Mouse (Mus musculus) kidney, embryonic 15.5 days (tissue): ENCODE results near the gene Sbk3. TPM values are rescaled to one million over a fixed set of nuclear protein-coding genes. Genes with fewer than 3 reads are reported as not detected.

ENCODE experiments used
- ATAC-seq: fragments of 200-750 bp; cut with Nextera tagmentation; replicated peaks from 2 replicates; pipeline ENCODE4 v1.8.0; 2017; ENCODE audit warnings: moderate TSS enrichment; ENCODE audit not compliant: low FRiP score
- H3K27ac ChIP-seq: fragments of 300-500 bp; sonication (generic); 2 replicates; pipeline ENCODE4 v1.5.1; 2015; ENCODE audit warnings: mild to moderate bottlenecking, inconsistent platforms
- H3K27me3 ChIP-seq: fragments of 300-500 bp; sonication (generic); 2 replicates; pipeline ENCODE4 v1.6.1; 2015; ENCODE audit warnings: inconsistent platforms
- H3K36me3 ChIP-seq: fragments of 300-500 bp; sonication (generic); 2 replicates; pipeline ENCODE4 v1.6.1; 2015; ENCODE audit warnings: inconsistent platforms
- H3K4me1 ChIP-seq: fragments of 300-500 bp; sonication (generic); 2 replicates; pipeline ENCODE4 v1.6.1; 2015; ENCODE audit warnings: inconsistent platforms
- H3K4me2 ChIP-seq: fragments of 300-500 bp; sonication (generic); 2 replicates; pipeline ENCODE4 v1.6.1; 2015; ENCODE audit warnings: moderate library complexity, mild to moderate bottlenecking, inconsistent platforms
- H3K4me3 ChIP-seq: fragments of 300-500 bp; sonication (generic); replicated peaks from 2 replicates; pipeline ENCODE4 v1.5.1; 2015; ENCODE audit warnings: mild to moderate bottlenecking, inconsistent platforms
- H3K9ac ChIP-seq: fragments of 300-500 bp; sonication (generic); 2 replicates; pipeline ENCODE4 v1.6.1; 2015; ENCODE audit warnings: mild to moderate bottlenecking, inconsistent platforms
- H3K9me3 ChIP-seq: fragments of 300-500 bp; sonication (generic); replicated peaks from 2 replicates; pipeline ENCODE4 v1.6.1; 2016; ENCODE audit warnings: inconsistent platforms
- WGBS: fragments of 180-500 bp; shearing (Covaris S2); methylation state at CpG from one replicate; pipeline ENCODE4 v1.1.7; 2015; ENCODE audit warnings: mixed read lengths; 5-methylcytosine and 5-hydroxymethylcytosine counted together
- polyA plus RNA-seq: library from polyadenylated mRNA; unstranded; fragments of >200 nt; fragmentation: Nextera tagmentation; extraction: Ambion mirVana; gene quantifications from 2 replicates; pipeline ENCODE4 v1.2.1, GENCODE M21; 2015

The Sbk3 gene
- polyA plus RNA-seq, 1 experiment from 2014 or later = not detected

- H3K4me2 ChIP-seq = peak within 1 kb of the TSS; percentile 84
- 0 out of 2 replicates have a peak within 1 kb of the TSS, but pooled peaks have one; percentile 1 for H3K4me3 ChIP-seq
- no peaks in the 10 kb centered on the region for H3K27me3 ChIP-seq
- peaks cover 6% of the 10 kb centered on the region for H3K36me3 ChIP-seq
- peak within 1 kb of the TSS; percentile 92 for H3K27ac ChIP-seq
- ATAC-seq = peak; percentile 43
- H3K9ac ChIP-seq = peak within 1 kb of the TSS; percentile 19; the same call in 1 of the 2 replicates
- 8% methylated on average over 6 of the region's 6 CpGs for WGBS
- H3K9me3 ChIP-seq = no peaks in the 10 kb centered on the region
- peaks cover 72% of the 10 kb centered on the region for H3K4me1 ChIP-seq
These were observed 45.3 kb downstream of the Sbk3 start, which contains the start of gene Ssc5d for GRCm38 (mm10) chr7:4925441-4926381. Ssc5d (plus strand) TSS chr7:4925785.

- H3K36me3 ChIP-seq = peaks cover 14% of the 10 kb centered on the region
- H3K9me3 ChIP-seq = no peaks in the 10 kb centered on the region
- H3K4me3 ChIP-seq = 0 out of 2 replicates have a peak overlapping the region, but pooled peaks have one; percentile 1
- no peak overlapping the region for H3K9ac ChIP-seq
- H3K4me1 ChIP-seq = peaks cover 75% of the 10 kb centered on the region
- H3K4me2 ChIP-seq = peak overlapping the region; percentile 84
- 4% methylated on average over 3 of the region's 4 CpGs for WGBS
- peak overlapping the region; percentile 92 for H3K27ac ChIP-seq
- no peaks in the 10 kb centered on the region for H3K27me3 ChIP-seq
- ATAC-seq = peak; percentile 41
These were observed 46.1 kb downstream of the Sbk3 start for GRCm38 (mm10) chr7:4924891-4925301.

DNA sequence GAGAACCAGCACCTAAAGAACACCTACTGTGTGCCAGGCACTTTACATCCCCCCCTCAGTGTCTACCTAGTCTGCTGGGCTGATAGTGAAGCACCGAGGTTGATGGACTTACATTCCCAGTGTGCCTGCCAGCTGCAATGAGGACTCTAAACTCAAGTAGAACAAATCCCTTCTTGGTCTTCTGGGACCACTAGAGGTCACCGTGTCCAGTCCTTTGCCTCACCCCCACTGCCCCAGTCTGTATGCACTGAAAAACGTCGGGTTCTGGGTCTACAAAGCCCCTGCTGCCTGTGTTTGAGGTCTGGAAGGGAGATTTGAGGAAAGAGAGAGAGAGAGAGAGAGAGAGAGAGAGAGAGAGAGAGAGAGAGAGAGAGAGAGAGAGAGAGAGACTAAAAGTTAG lies 46.5 kb downstream of the Sbk3 start:
- Histone ChIP-seq H3K4me1 (peaks cover 75% of the 10 kb centered on the region), H3K27ac (peak overlapping the region; percentile 92), H3K4me2 (peak overlapping the region; percentile 84), H3K9me3 (no peaks in the 10 kb centered on the region), H3K9ac (no peak overlapping the region), H3K27me3 (no peaks in the 10 kb centered on the region), H3K36me3 (peaks cover 18% of the 10 kb centered on the region), H3K4me3 (peak overlapping the region; percentile 38)
- 4% methylated on average over 4 of the region's 4 CpGs for WGBS
- no peak for ATAC-seq

GRCm38 (mm10) chr7:4923586-4924364 lies 47.2 kb downstream of the Sbk3 start:
- H3K27ac ChIP-seq = peak overlapping the region; percentile 92
- ATAC-seq = peak; percentile 7
- no peaks in the 10 kb centered on the region for H3K9me3 ChIP-seq
- no peaks in the 10 kb centered on the region for H3K27me3 ChIP-seq
- H3K9ac ChIP-seq = peak overlapping the region; percentile 49
- peaks cover 25% of the 10 kb centered on the region for H3K36me3 ChIP-seq
- H3K4me1 ChIP-seq = peaks cover 75% of the 10 kb centered on the region
- H3K4me2 ChIP-seq = peak overlapping the region; percentile 84
- WGBS = 5% methylated on average over 37 of the region's 37 CpGs
- peak overlapping the region; percentile 38 for H3K4me3 ChIP-seq

DNA sequence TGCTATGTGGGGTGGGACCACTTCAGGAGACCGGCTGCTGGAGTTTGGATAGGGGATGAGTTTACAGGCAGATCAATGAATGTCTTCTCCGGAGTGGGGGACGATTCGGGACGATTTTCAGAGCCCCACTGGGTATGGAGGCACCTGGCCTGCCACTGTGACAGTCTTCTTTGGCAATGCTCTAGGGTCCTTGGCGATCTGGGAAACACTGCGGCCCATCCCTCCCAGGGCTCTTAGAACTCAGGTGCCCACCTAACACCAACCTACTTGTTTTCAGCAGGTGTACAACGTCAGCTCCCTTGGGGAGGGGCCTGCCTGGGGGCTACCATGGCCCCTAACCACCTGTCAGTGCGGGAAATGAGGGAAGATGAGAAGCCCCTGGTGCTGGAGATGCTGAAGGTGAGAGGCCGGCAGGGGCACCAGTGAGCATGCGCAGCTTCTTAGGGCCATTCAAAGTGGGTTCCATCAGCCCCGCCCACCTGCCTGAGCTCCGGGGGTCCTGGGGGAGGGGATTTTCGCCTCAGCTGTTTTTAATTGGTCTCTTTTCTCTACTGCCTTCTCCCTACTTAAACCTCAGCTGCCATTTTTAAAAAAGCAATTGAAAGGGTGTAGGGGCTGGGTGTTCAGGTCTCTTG lies 47.9 kb downstream of the Sbk3 start:
- peaks cover 72% of the 10 kb centered on the region for H3K4me1 ChIP-seq
- peak overlapping the region; percentile 84 for H3K4me2 ChIP-seq
- H3K27me3 ChIP-seq = no peaks in the 10 kb centered on the region
- 1% methylated on average over 14 of the region's 14 CpGs for WGBS
- ATAC-seq = peak; percentile 12
- peak overlapping the region; percentile 92 for H3K27ac ChIP-seq
- H3K9ac ChIP-seq = peak overlapping the region; percentile 49
- H3K4me3 ChIP-seq = peak overlapping the region; percentile 38
- H3K9me3 ChIP-seq = no peaks in the 10 kb centered on the region
- peaks cover 33% of the 10 kb centered on the region for H3K36me3 ChIP-seq

DNA sequence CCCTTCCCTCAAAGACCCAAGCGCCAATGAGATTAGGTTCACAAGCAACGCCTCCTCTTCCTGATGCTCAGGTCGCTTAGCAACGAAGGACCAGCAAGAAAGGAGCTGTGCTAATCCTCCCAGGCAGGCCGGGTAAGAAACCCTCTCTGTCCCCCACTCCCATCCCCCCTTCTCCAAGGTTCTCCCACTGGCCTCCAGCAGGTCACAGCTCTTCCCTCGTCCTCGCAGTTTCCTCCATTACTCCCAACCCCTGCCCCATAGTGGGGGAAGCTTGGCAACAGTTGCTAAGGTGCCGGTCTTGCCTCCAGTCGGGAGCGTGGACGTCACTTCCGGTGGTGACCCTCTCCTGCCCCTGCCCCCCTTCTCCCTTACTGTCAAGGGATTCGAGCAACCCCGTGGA lies 48.5 kb downstream of the Sbk3 start:
- Histone ChIP-seq H3K9ac (peak overlapping the region; percentile 31), H3K4me2 (peak overlapping the region; percentile 84), H3K27me3 (no peaks in the 10 kb centered on the region), H3K36me3 (peaks cover 38% of the 10 kb centered on the region), H3K9me3 (no peaks in the 10 kb centered on the region), H3K4me1 (peaks cover 70% of the 10 kb centered on the region), H3K27ac (peak overlapping the region; percentile 92), H3K4me3 (peak overlapping the region; percentile 38)
- WGBS = 1% methylated on average over 14 of the region's 14 CpGs
- ATAC-seq = peak; percentile 30

DNA sequence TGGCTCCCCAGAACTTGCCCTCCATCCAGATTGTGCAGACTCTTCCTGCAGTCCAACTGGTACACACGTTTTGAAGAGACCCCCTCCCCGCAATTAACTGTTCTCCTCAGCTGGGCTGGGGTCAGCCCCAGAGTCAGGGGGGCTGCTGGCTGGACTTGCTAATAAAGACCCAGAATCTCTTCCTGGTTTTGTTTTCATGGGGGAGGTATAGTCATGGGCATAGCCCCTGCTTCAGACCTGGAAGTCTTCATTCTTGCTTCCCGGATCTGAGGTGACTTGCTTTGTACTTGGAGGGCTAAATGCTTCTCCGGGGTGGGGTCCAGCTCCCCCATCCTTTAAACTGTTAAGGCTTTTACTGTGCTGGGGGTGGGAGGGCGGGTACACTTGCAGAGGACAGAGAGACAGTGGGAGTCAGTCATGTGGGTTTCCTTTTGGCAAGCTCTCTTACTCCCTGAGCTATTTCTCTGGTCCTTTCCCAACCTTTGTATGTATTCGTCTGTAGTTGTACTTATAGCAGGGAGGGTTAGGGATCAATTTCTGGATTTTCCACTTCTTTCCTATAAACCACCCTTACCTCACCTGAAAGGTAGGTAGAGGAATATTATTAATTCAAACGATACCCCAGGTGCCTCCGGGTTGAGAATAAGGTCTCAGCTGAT lies 49.0 kb downstream of the Sbk3 start, which contains the start of gene Nat14:
Nat14 (plus strand) TSS at position 205 of the 659 bp plus-strand sequence.
- no peaks in the 10 kb centered on the region for H3K27me3 ChIP-seq
- peaks cover 41% of the 10 kb centered on the region for H3K36me3 ChIP-seq
- WGBS = 27% methylated on average over 8 of the region's 8 CpGs
- H3K9ac ChIP-seq = peak within 1 kb of the TSS; percentile 31
- H3K4me2 ChIP-seq = peak within 1 kb of the TSS; percentile 84
- ATAC-seq = no peak
- peak within 1 kb of the TSS; percentile 92 for H3K27ac ChIP-seq
- no peaks in the 10 kb centered on the region for H3K9me3 ChIP-seq
- H3K4me3 ChIP-seq = peak within 1 kb of the TSS; percentile 38
- peaks cover 64% of the 10 kb centered on the region for H3K4me1 ChIP-seq

DNA sequence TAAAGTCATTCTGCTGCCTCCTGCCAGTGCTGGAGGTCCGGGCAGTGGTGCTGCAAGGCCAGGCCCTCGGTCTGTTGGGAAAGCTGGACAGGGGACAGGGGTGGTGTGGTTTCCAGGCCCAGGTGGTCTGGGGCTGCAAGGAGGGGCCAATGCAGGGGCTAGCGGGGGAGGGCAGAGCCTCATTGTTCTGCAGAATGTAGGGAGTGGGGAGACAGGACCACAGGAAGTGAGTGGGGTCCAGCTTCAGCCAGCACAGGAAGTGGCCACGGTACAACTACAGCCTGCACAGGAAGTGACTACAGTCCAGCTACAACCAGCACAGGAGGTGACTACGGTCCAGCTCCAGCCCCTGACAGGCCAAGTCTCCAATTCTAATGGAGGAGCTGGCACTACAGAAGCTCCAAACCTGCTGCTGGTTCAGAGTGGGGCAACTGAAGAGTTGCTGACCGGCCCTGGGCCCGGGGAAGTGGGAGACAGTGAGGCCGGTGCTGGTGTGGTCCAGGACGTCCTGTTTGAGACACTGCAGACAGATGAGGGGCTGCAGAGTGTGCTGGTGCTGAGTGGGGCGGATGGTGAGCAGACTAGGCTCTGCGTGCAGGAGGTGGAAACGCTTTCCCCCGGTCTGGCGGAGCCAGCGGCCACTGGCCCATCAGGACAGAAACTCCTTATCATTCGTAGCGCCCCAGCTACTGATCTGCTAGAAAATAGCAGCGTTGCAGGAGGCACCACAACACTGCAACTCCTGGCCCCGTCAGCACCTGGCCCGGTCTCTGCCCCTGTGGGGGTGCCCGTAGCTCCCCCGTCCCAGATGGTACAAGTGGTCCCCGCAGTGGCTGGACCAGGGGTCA lies 49.8 kb downstream of the Sbk3 start:
- peak overlapping the region; percentile 92 for H3K27ac ChIP-seq
- H3K27me3 ChIP-seq = no peaks in the 10 kb centered on the region
- peak overlapping the region; percentile 20; the same call in 1 of the 2 replicates for H3K4me2 ChIP-seq
- no peak overlapping the region for H3K9ac ChIP-seq
- no peaks in the 10 kb centered on the region for H3K9me3 ChIP-seq
- H3K4me3 ChIP-seq = no peak overlapping the region
- no peak for ATAC-seq
- peaks cover 41% of the 10 kb centered on the region for H3K36me3 ChIP-seq
- H3K4me1 ChIP-seq = peaks cover 63% of the 10 kb centered on the region
- WGBS = 63% methylated on average over 23 of the region's 23 CpGs

- WGBS = 91% methylated on average over 19 of the region's 19 CpGs
These were observed 50.5 kb downstream of the Sbk3 start for GRCm38 (mm10) chr7:4920496-4920895.

DNA sequence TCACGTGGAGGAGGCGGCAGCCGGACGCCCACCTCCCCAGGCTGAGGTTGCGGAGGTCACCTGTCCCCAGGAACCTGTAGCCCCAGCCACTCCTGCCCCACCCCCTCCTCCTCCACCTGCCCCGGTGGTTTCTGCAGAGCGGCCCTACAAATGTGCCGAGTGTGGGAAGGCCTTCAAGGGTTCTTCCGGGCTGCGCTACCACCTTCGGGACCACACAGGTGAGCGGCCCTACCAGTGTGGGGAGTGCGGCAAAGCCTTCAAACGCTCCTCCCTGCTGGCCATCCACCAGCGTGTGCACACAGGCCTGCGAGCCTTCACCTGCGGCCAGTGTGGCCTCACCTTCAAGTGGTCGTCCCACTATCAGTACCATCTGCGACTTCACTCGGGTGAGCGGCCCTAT lies 51.0 kb downstream of the Sbk3 start:
- H3K4me1 ChIP-seq = peaks cover 52% of the 10 kb centered on the region
- no peaks in the 10 kb centered on the region for H3K27me3 ChIP-seq
- H3K36me3 ChIP-seq = peaks cover 41% of the 10 kb centered on the region
- H3K4me3 ChIP-seq = no peak overlapping the region
- H3K4me2 ChIP-seq = no peak overlapping the region
- no peak for ATAC-seq
- H3K9me3 ChIP-seq = no peaks in the 10 kb centered on the region
- 90% methylated on average over 21 of the region's 21 CpGs for WGBS
- no peak overlapping the region for H3K27ac ChIP-seq
- H3K9ac ChIP-seq = no peak overlapping the region

More at GRCm38 (mm10) chr7:4920496-4920895, 50.5 kb downstream of the Sbk3 start:
- Histone ChIP-seq H3K4me1 (peaks cover 57% of the 10 kb centered on the region), H3K4me3 (no peak overlapping the region), H3K4me2 (no peak overlapping the region), H3K36me3 (peaks cover 41% of the 10 kb centered on the region), H3K9ac (no peak overlapping the region), H3K9me3 (no peaks in the 10 kb centered on the region), H3K27ac (peak overlapping the region; percentile 92), H3K27me3 (no peaks in the 10 kb centered on the region)
- no peak for ATAC-seq
